Mouse (Mus musculus) lung, adult 2 months (tissue): ENCODE measurements at regions not wholly inside any gene's neighbourhood (a gene's known extent, or its start where the extent isn't known, plus 50 kb on each side); places are given as distances from the start of the nearest gene placed in this dataset.

ENCODE experiments used
- DNase-seq: peaks from one replicate; pipeline ENCODE4 v3.0.0; 2022
- H3K4me1 ChIP-seq: fragments of 200-500 bp; 2 replicates; pipeline ENCODE4 v1.6.1; 2011; ENCODE audit warnings: low read length; ENCODE audit not compliant: control insufficient read depth, insufficient read depth
- H3K4me3 ChIP-seq: fragments of 200-500 bp; replicated peaks from 2 replicates; pipeline ENCODE3; 2011; ENCODE audit warnings: low read depth, mild to moderate bottlenecking, control low read depth, low read length; ENCODE audit errors: extremely low read depth
- CTCF ChIP-seq: fragments of 200-500 bp; IDR thresholded peaks from 2 replicates; pipeline ENCODE4 v1.5.1; 2011; ENCODE audit warnings: mild to moderate bottlenecking, low read length, control low read depth; ENCODE audit not compliant: insufficient read depth
- POLR2A ChIP-seq: fragments of 200-500 bp; IDR thresholded peaks from 2 replicates; pipeline ENCODE4 v1.6.1; 2011; ENCODE audit warnings: low read depth, mild to moderate bottlenecking, control low read depth, low read length, borderline replicate concordance; ENCODE audit errors: extremely low read depth
- WGBS: fragments of 180-500 bp; shearing (Covaris S2); methylation state at CpG from one replicate; pipeline ENCODE4 v1.1.7; 2018; 5-methylcytosine and 5-hydroxymethylcytosine counted together

DNA sequence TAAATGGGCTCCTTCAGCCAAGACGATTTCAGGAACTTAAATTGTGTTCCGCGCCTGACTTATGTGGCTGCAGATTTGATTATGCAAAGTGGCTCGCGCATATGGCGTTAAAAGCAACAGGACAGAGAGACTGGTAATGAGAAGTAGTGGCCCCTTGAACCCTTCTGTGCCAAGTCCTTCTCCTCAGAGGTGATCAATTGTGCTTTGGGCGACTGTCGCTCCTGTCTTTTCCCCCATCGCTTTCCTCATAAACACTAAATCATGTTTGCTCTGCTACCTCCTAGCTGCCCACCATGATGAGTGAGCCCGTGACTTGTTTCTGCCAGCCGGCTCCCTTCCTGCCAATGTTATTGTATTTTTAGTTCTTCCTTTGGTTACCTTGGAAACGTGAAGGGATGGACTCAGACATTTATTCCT, 360.2 kb downstream of the Matn1 start:
- no peak for DNase-seq
- H3K4me1 ChIP-seq, result no peaks in the 10 kb centered on the region
- no peak overlapping the region for H3K4me3 ChIP-seq
- TF ChIP-seq CTCF (no peak), POLR2A (no peak)
- WGBS, result 70% methylated on average over 12 of the region's 12 CpGs

DNA sequence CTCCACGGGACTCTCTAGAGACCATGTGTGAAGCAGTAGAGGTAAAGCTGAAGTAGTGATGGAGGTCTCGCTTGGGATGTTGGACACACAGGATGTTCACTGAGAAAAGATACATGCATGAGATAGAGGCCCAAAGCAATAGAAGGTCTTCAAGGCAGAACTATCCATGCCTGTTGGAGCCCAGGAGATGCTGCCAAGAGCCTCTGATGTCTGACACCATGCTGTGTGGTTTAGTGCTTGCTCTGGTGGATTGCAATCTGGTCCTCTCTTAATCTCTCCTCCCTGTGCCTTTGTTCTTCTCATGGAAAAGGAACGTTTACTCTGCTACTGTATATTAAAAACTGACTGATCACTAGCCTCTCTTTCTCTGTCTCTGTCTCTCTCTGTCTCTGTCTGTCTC, 370.0 kb downstream of the Matn1 start:
- no peak for DNase-seq

DNA sequence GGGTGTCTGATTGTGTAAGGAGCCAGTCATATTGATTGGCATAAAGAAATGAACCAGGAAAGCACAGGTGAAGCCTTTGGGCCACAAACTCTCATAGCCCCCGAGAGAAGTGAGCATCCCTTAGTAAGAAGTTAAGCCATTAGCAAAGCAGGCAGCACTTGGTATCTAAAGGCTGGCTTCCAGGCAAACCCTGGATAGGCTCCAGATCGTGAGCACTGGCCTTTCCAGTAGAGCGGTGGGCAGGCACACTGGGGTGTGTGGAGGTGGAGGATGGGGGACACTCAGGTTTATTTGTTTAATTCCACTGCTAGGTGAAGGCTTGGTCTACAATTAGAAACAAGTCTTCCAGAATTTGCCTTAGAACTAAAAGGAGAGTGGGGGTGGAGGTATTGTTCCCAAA, 371.9 kb downstream of the Matn1 start:
- no peak for DNase-seq
- Histone ChIP-seq H3K4me3 (no peak overlapping the region), H3K4me1 (no peaks in the 10 kb centered on the region)
- 61% methylated on average over 3 of the region's 3 CpGs for WGBS
- no peak for TF ChIP-seq CTCF
- no peak for TF ChIP-seq POLR2A

More for the DNA sequence above, 370.0 kb downstream of the Matn1 start:
- WGBS, result 65% methylated on average over 3 of the region's 3 CpGs
- H3K4me3 ChIP-seq, result no peak overlapping the region
- TF ChIP-seq CTCF (no peak), POLR2A (no peak)
- no peaks in the 10 kb centered on the region for H3K4me1 ChIP-seq

DNA sequence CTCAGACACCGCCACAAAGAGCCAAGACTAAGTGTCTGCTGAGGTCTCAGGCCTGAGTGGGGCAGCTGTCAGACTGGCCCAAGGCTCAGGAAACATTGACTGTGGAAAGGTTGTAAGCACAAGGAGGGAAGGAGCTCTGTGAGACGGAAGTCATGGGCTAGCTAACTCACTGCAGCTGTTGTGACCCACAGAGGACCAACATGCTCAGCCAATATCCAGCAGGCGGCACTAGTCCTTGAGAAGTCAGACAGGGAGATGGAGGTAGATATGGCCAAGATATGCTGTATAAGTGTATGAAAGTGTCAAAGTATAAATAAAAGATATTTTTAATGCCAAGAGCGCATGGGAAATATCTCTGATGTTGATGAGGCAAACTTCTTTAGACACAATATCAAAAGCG, 378.1 kb downstream of the Matn1 start:
- no peak for TF ChIP-seq POLR2A
- TF ChIP-seq CTCF, result peak; percentile 24; the same call in 1 of the 2 replicates
- DNase-seq, result no peak
- Histone ChIP-seq H3K4me1 (no peaks in the 10 kb centered on the region), H3K4me3 (no peak overlapping the region)
- 58% methylated on average over 5 of the region's 5 CpGs for WGBS

DNA sequence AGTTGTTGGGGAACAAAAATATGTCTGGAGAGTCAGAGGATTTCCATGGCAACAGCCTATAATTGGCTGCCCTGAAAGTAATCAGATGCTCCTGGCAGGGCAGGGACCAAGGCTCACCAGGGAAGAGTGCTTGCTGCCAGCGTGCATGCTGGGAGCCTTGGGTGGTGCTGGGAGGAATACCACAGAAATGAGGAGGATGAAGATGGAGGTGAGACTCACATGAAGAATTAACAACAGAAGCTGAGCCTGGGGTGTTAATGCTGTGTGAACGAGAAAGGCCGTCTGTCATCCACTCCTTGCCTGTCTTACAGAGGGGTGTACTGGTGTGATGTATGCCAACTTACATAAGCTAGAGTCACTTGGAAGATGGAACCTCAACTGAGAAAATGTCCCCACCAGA, 380.3 kb downstream of the Matn1 start:
- Histone ChIP-seq H3K4me1 (no peaks in the 10 kb centered on the region), H3K4me3 (no peak overlapping the region)
- WGBS, result 78% methylated on average over 3 of the region's 3 CpGs
- TF ChIP-seq POLR2A (no peak), CTCF (no peak)
- DNase-seq, result no peak

DNA sequence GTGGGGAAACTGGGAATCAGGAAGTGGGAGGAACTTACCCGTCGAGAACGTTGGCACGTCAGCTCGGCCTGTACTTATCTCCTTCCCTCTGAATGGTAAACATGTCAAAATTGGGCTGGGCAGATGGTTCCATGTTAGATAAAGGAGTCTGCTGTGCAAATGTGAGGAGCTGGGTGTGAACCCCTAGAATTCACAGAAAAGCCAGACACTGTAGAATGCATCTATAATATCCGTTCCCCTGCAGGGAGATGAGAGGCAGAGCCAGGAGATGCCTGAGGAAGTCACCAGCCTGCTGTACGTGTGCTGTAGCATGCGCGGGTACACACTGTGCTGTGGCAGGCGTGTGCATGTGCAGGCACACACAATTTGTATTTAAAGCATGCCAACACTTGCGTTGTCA, 381.0 kb downstream of the Matn1 start:
- Histone ChIP-seq H3K4me3 (no peak overlapping the region), H3K4me1 (no peaks in the 10 kb centered on the region)
- no peak for DNase-seq
- 48% methylated on average over 11 of the region's 11 CpGs for WGBS
- TF ChIP-seq CTCF, result no peak
- TF ChIP-seq POLR2A, result no peak

DNA sequence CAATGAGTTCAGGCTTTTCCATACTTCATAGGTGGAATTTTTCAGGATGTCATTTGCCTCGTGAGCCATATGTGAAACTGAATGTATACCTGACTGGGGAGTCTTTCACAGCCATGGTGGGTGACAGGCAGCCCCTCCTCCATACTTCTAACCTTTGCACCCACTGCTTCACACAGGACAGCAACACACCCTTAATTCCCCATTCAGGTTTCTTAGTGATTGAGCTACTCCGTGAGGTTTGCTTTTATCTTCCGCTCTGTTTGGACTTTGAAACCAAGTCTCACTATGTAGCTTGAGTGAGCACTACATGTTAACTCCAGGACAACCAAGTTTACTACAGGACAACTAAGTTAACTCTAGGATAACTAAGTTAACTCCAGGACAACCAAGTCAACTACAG, 381.4 kb downstream of the Matn1 start:
- Histone ChIP-seq H3K4me3 (no peak overlapping the region), H3K4me1 (no peaks in the 10 kb centered on the region)
- TF ChIP-seq CTCF, result no peak
- TF ChIP-seq POLR2A, result no peak
- 83% methylated on average over 3 of the region's 3 CpGs for WGBS
- DNase-seq, result no peak

DNA sequence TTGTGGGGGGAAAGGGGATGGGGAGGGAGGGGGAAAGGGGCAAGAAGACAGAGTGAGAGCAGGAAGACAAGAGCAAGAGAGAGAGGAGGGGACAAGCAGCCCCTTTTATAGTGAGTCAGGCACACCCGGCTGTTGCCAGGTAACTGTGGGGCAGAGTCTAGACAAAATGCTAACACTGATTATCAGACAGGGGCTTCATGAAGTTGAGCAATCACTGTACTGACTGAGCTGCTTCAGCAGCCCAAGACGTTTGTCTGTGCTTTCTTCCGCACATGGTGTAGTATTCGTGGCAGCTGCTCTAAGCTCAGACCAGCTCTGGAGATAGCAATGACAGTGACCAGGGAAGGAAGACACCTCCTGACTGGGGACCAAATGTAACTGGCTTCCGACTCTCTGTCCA, 385.2 kb downstream of the Matn1 start:
- Histone ChIP-seq H3K4me1 (no peaks in the 10 kb centered on the region), H3K4me3 (no peak overlapping the region)
- no peak for DNase-seq
- WGBS, result 44% methylated on average over 5 of the region's 5 CpGs
- TF ChIP-seq CTCF (no peak), POLR2A (no peak)

DNA sequence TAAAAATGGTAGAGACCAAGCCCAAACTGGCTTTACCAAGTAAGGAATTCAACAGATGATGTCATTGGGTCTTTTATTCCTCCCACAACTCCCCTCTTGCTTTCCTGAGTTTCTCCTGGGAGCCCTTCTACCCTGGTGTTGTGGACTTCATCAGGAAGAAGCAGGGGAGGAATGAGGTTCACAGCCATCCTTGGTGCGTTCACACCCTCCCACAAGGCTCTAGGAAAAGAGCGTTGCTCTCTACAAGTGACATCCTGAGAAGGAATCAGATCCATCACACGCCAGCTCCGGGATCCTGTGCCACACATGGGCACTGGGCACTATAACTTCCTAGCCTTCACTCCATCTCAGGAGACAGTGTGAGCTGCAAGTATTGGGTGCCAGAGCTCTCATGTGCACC, 387.5 kb downstream of the Matn1 start:
- TF ChIP-seq POLR2A, result no peak
- no peak for TF ChIP-seq CTCF
- Histone ChIP-seq H3K4me1 (no peaks in the 10 kb centered on the region), H3K4me3 (no peak overlapping the region)
- no peak for DNase-seq
- 88% methylated on average over 4 of the region's 4 CpGs for WGBS

DNA sequence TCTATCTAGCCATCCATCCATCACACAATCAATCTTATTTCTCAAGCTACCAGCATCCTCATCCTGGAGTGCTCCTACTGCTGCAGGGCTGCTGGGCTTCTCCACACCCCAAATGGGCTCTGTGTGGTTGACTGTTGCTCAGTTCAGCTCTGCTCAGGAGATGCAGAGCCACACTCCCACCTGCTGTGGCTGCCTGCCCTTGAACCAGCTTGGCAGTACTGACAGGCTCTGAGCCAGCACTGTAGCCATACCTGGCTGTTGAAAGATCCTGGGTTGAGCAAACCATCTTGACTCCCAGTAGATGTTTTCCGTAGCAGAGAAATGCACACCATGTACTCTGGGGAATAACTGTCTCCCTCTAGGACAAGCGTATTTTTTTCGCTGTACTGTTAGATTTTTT, 392.6 kb downstream of the Matn1 start:
- TF ChIP-seq CTCF, result no peak
- TF ChIP-seq POLR2A, result no peak
- DNase-seq, result no peak
- H3K4me3 ChIP-seq, result no peak overlapping the region
- H3K4me1 ChIP-seq, result no peaks in the 10 kb centered on the region
- 74% methylated on average over 3 of the region's 3 CpGs for WGBS

DNA sequence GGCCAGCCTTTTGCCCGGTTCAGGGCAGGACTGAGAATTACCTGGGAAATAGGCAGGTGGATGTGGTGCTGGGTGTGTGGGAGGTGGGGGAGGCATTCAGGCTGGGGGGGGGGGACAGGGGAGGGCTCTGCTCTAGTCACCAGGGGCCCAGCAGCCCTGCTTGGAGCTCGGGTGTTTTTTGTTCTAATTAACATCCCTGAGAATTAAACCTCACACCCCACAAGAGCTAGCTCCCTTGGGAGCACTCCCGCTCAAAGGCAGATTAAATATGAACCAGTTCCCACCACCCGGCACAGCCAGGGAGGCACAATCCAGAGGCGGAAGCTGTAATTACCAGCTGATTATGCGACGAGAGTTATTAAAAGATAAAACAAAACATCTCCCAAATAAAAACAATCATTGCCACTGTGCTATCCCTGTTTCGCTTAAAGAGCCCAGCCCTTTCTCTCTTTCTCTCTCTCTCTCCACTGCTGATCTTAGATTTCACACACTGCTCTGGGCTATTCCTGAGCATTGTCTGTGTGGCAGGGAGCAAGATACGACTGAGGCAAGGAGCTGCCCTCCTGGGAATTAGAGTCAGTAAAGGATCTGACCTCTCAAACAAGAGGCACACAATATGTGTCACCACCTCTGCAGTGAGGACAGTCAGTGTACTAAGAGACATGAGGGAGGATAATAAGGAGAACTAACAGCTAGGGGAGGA, 397.0 kb downstream of the Matn1 start:
- Histone ChIP-seq H3K4me3 (no peak overlapping the region), H3K4me1 (no peaks in the 10 kb centered on the region)
- no peak for TF ChIP-seq POLR2A
- TF ChIP-seq CTCF, result no peak
- DNase-seq, result no peak
- WGBS, result 46% methylated on average over 9 of the region's 9 CpGs
